Mouse (Mus musculus) lung, postnatal 0 days (tissue): ENCODE measurements around the gene Kif2a.

Experiments used
- CTCF ChIP-seq: IDR thresholded peaks from 2 replicates; pipeline ENCODE4 v1.5.1; 2016; ENCODE audit warnings: antibody characterized with exemption, mild to moderate bottlenecking
- EP300 ChIP-seq: IDR thresholded peaks from 2 replicates; pipeline ENCODE4 v1.6.1; 2016; ENCODE audit warnings: antibody characterized with exemption, mild to moderate bottlenecking, control low read depth

DNA sequence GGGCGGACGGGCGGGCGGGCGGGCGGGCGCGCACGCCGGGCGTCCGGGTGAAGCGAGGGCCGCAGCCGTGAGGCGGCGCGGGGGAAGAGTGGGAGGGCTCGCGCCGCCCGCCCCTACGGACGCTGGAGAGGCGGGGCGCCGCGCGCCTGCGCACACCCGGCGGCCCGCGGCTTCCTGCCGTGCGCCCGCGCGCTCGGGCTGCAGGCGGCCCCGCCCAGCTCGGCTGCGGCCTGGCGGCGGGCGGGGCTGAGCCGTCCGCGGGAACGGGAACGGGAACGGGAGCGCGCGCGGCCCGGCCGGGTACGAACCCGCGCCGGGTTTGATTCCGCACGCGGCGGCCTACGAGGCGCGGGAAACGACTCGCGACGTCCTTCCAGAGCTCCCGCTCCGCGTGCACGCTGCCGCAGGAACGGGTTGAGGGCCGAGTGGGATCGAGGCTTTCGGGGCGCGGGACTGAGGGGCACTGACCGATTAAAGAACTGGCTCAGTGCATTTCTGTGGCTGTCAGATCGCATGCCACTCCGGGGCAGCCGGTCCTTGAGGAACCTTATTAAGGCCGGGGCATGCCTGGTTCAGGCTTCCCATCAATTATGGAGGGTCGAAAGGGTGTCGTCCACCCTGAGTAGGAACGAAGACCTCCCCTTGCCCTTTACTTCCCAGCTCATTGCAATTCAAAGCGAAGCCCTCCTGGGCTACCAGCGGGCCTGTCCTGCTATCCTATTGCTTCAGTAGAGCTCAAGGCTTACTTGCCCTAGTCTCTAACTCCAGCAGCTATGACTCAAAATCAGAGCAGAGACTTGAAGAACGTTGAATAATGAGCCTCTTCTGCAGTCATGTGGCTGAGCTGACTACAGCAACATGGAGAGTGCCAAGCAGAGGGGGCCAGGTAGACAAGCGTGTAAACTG, 593 bp upstream of the Kif2a start:
- TF ChIP-seq CTCF (no peak), EP300 (no peak)
